Mouse (Mus musculus) lung, postnatal 0 days (tissue): ENCODE results near the gene Slc22a3.

Source experiments
- CTCF ChIP-seq: IDR thresholded peaks from 2 replicates; pipeline ENCODE4 v1.5.1; 2016; ENCODE audit warnings: antibody characterized with exemption, mild to moderate bottlenecking
- EP300 ChIP-seq: IDR thresholded peaks from 2 replicates; pipeline ENCODE4 v1.6.1; 2016; ENCODE audit warnings: antibody characterized with exemption, mild to moderate bottlenecking, control low read depth

GRCm38 (mm10) chr17:12444561-12444960 lies 62.9 kb downstream of the Slc22a3 start:
- TF ChIP-seq CTCF: no peak
- TF ChIP-seq EP300: no peak
